Mouse (Mus musculus) liver, adult 2 months (tissue): ENCODE results near the gene 1810043G02Rik. TPM values are rescaled to one million over a fixed set of nuclear protein-coding genes. Genes with fewer than 3 reads are reported as not detected.
"Not testable (repeated sequence)": the region's sequence is repeated elsewhere in the genome, so short reads cannot be mapped to it uniquely, and the experiment has no call there.

Experiments
- DNase-seq: peaks from one replicate; pipeline ENCODE4 v3.0.0-alpha.2; 2011; ENCODE audit warnings: low read depth, low spot score; ENCODE audit errors: extremely low read depth
- H3K27ac ChIP-seq: fragments of 200-500 bp; replicated peaks from 2 replicates; pipeline ENCODE4 v1.5.1; 2012; ENCODE audit warnings: low read depth, mild to moderate bottlenecking, control low read depth, inconsistent platforms, low read length; ENCODE audit not compliant: insufficient read depth
- H3K27me3 ChIP-seq: fragments of 200-500 bp; 2 replicates; pipeline ENCODE4 v1.6.1; 2012; ENCODE audit warnings: mild to moderate bottlenecking, moderate library complexity, low read length, inconsistent platforms; ENCODE audit not compliant: control insufficient read depth, insufficient read depth
- H3K36me3 ChIP-seq: fragments of 200-500 bp; 2 replicates; pipeline ENCODE4 v1.6.1; 2012; ENCODE audit warnings: low read length, inconsistent platforms; ENCODE audit not compliant: control insufficient read depth, insufficient read depth
- H3K4me1 ChIP-seq: fragments of 200-500 bp; 2 replicates; pipeline ENCODE4 v1.6.1; 2011; ENCODE audit warnings: low read length; ENCODE audit not compliant: control insufficient read depth, insufficient read depth
- H3K4me3 ChIP-seq: fragments of 200-500 bp; 2 replicates; pipeline ENCODE4 v1.5.1; 2011; ENCODE audit warnings: low read depth, mild to moderate bottlenecking, control low read depth, low read length, moderate library complexity; ENCODE audit not compliant: insufficient read depth
- H3K79me2 ChIP-seq: fragments of 200-500 bp; 2 replicates; pipeline ENCODE4 v1.6.1; 2012; ENCODE audit warnings: inconsistent platforms, mild to moderate bottlenecking, low read length, moderate library complexity; ENCODE audit not compliant: control insufficient read depth, insufficient read depth
- H3K9ac ChIP-seq: fragments of 200-500 bp; 2 replicates; pipeline ENCODE4 v1.6.1; 2012; ENCODE audit warnings: low read depth, mild to moderate bottlenecking, control low read depth, inconsistent platforms, low read length
- CTCF ChIP-seq: fragments of 200-500 bp; IDR thresholded peaks from 2 replicates; pipeline ENCODE4 v1.5.1; 2011; ENCODE audit warnings: low read depth, low read length, control low read depth
- POLR2A ChIP-seq: fragments of 200-500 bp; IDR thresholded peaks from 2 replicates; pipeline ENCODE4 v1.6.1; 2011; ENCODE audit warnings: low read length, control low read depth; ENCODE audit not compliant: insufficient read depth; ENCODE audit errors: extremely low read depth
- WGBS: fragments of 180-500 bp; shearing (Covaris S2); methylation state at CpG from one replicate; pipeline ENCODE4 v1.1.7; 2018; 5-methylcytosine and 5-hydroxymethylcytosine counted together
- polyA plus RNA-seq: library from polyadenylated mRNA; depleted of rRNA; stranded (reverse); fragments of >200 nt; gene quantifications from 2 replicates; pipeline ENCODE4 v1.2.3, GENCODE M21; 2012
- total RNA-seq: library from RNA; depleted of rRNA; stranded (reverse); fragments of >200 nt; gene quantifications from 2 replicates; pipeline ENCODE4 v1.2.3, GENCODE M21; 2014

1810043G02Rik gene
- total and polyA plus RNA-seq, 2 experiments, result 5.9 to 13.2 TPM

GRCm38 (mm10) chr10:78012661-78013495 is 34.6 kb downstream of the 1810043G02Rik start:
- DNase-seq, result peak; percentile 63
- H3K4me3 ChIP-seq, result no peak overlapping the region
- WGBS, result 86% methylated on average over 18 of the region's 18 CpGs
- H3K36me3 ChIP-seq, result no peaks in the 10 kb centered on the region
- TF ChIP-seq POLR2A (no peak), CTCF (no peak)
- no peak overlapping the region for H3K9ac ChIP-seq
- H3K27me3 ChIP-seq, result no peaks in the 10 kb centered on the region
- 0 out of 2 replicates have a peak, but pooled peaks cover under 1% of the 10 kb centered on the region for H3K79me2 ChIP-seq
- no peak overlapping the region for H3K27ac ChIP-seq
- H3K4me1 ChIP-seq, result peaks cover 13% of the 10 kb centered on the region

- H3K79me2 ChIP-seq, result no peaks in the 10 kb centered on the region
- WGBS, result 60% methylated on average over 1 of the region's 1 CpGs
- H3K4me1 ChIP-seq, result 0 out of 2 replicates have a peak, but pooled peaks cover 4% of the 10 kb centered on the region
- DNase-seq, result peak; percentile 50
- no peaks in the 10 kb centered on the region for H3K27me3 ChIP-seq
- H3K9ac ChIP-seq, result no peak overlapping the region
- no peak overlapping the region for H3K4me3 ChIP-seq
- H3K27ac ChIP-seq, result no peak overlapping the region
- TF ChIP-seq POLR2A (no peak), CTCF (no peak)
- H3K36me3 ChIP-seq, result no peaks in the 10 kb centered on the region
Observed at GRCm38 (mm10) chr10:78015489-78015888, 37.2 kb downstream of the 1810043G02Rik start.

GRCm38 (mm10) chr10:78016366-78016765 is 38.0 kb downstream of the 1810043G02Rik start:
- Histone ChIP-seq H3K27me3 (no peaks in the 10 kb centered on the region), H3K79me2 (no peaks in the 10 kb centered on the region), H3K4me3 (no peak overlapping the region), H3K27ac (no peak overlapping the region), H3K36me3 (no peaks in the 10 kb centered on the region), H3K4me1 (0 out of 2 replicates have a peak, but pooled peaks cover 4% of the 10 kb centered on the region), H3K9ac (no peak overlapping the region)
- TF ChIP-seq CTCF (no peak), POLR2A (no peak)
- DNase-seq, result peak; percentile 53
- WGBS, result 30% methylated on average over 5 of the region's 5 CpGs

- H3K4me1 ChIP-seq, result 0 out of 2 replicates have a peak, but pooled peaks cover 4% of the 10 kb centered on the region
- no peaks in the 10 kb centered on the region for H3K36me3 ChIP-seq
- 21% methylated on average over 19 of the region's 19 CpGs for WGBS
- no peak overlapping the region for H3K4me3 ChIP-seq
- peak; percentile 69 for DNase-seq
- TF ChIP-seq POLR2A (no peak), CTCF (peak; percentile 96)
- no peaks in the 10 kb centered on the region for H3K79me2 ChIP-seq
- H3K27me3 ChIP-seq, result no peaks in the 10 kb centered on the region
- no peak overlapping the region for H3K27ac ChIP-seq
- H3K9ac ChIP-seq, result no peak overlapping the region
Observed at GRCm38 (mm10) chr10:78018797-78019203, 40.5 kb downstream of the 1810043G02Rik start.

- no peaks in the 10 kb centered on the region for H3K36me3 ChIP-seq
- no peak overlapping the region for H3K9ac ChIP-seq
- 75% methylated on average over 4 of the region's 4 CpGs for WGBS
- no peak overlapping the region for H3K4me3 ChIP-seq
- no peak overlapping the region for H3K27ac ChIP-seq
- TF ChIP-seq POLR2A, result no peak
- TF ChIP-seq CTCF, result no peak
- DNase-seq, result no peak
- H3K27me3 ChIP-seq, result no peaks in the 10 kb centered on the region
- 0 out of 2 replicates have a peak, but pooled peaks cover 4% of the 10 kb centered on the region for H3K4me1 ChIP-seq
- no peaks in the 10 kb centered on the region for H3K79me2 ChIP-seq
Observed at GRCm38 (mm10) chr10:78019291-78019690, 41.0 kb downstream of the 1810043G02Rik start.

GRCm38 (mm10) chr10:78019984-78020383 is 41.7 kb downstream of the 1810043G02Rik start:
- H3K27ac ChIP-seq, H3K79me2 ChIP-seq, H3K27me3 ChIP-seq, H3K4me1 ChIP-seq, H3K36me3 ChIP-seq, H3K4me3 ChIP-seq, H3K9ac ChIP-seq, DNase-seq: not testable (repeated sequence)
- WGBS, result 98% methylated on average over 7 of the region's 11 CpGs

GRCm38 (mm10) chr10:78025453-78025852 is 47.1 kb downstream of the 1810043G02Rik start:
- 62% methylated on average over 6 of the region's 8 CpGs for WGBS
- H3K36me3 ChIP-seq, H3K4me1 ChIP-seq, H3K79me2 ChIP-seq, H3K27me3 ChIP-seq, H3K9ac ChIP-seq, H3K27ac ChIP-seq, H3K4me3 ChIP-seq: not testable (repeated sequence)
- DNase-seq, result peak; percentile 25
